Mouse (Mus musculus) ES-E14 (cell line): ENCODE data around the gene Gm10277.

ENCODE experiments used
- CHD2 ChIP-seq: IDR thresholded peaks from 2 replicates; pipeline ENCODE4 v1.6.1; 2014; ENCODE audit warnings: mild to moderate bottlenecking, low read depth, low read length, inconsistent platforms
- ZC3H11A ChIP-seq: IDR thresholded peaks from 2 replicates; pipeline ENCODE4 v1.6.1; 2012; ENCODE audit warnings: low read depth, mild to moderate bottlenecking, inconsistent platforms, low read length, borderline replicate concordance

DNA sequence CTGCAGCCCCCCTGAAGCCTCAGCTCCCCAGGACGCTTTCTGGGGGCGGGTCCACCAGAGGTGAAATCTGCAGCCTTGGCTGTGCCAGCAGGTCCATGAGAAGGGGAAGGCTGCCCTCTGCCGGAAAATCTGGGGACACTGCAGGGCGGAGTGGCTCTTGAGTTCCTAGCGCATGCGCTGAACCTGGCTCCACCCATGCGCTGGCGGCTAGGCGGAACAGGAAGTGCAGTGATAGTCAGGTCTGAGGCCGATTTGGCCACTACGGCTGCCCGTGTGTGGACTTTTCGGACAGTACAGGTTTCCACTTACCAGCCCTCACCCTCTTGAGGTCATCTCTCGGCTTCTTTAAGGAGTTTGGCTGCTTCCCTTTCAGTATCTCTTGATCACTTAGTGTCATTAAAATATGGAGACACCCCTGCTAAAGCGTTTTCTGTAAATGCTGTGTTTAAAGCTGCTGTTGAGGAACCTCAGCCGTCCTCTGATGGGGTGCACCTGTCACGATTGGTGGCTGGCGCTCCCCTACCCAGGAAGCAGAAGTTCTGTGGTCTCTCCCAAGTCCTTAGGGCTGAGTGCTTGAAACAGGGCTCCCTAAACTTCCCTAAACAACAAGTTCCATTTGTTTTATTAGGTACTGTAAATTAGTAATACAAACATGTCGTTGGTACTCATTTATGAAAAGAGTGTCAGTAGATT is 5.8 kb upstream of the Gm10277 start:
- TF ChIP-seq ZC3H11A, result peak; percentile 93
- no peak for TF ChIP-seq CHD2
